Mouse (Mus musculus) hindbrain, embryonic 14.5 days (tissue): ENCODE data around the gene Slc8b1. TPM values are rescaled to one million over a fixed set of nuclear protein-coding genes. Genes with fewer than 3 reads are reported as not detected.

Source experiments
- ATAC-seq: fragments of 200-750 bp; cut with Nextera tagmentation; 2 replicates; pipeline ENCODE4 v1.8.0; 2017; ENCODE audit warnings: moderate number of reproducible peaks, mild to moderate bottlenecking, moderate TSS enrichment, moderate library complexity; ENCODE audit not compliant: low FRiP score
- DNase-seq: peaks from one replicate; pipeline ENCODE4 v3.0.0-alpha.2; 2015; ENCODE audit warnings: low spot score
- H3K27ac ChIP-seq: fragments of 300-500 bp; sonication (generic); 2 replicates; pipeline ENCODE4 v1.5.1; 2014; ENCODE audit warnings: mild to moderate bottlenecking, moderate library complexity
- H3K27me3 ChIP-seq: fragments of 300-500 bp; sonication (generic); 2 replicates; pipeline ENCODE4 v1.6.1; 2014; ENCODE audit warnings: mild to moderate bottlenecking, low read length, mixed read lengths; ENCODE audit not compliant: control insufficient read depth, insufficient read depth
- H3K36me3 ChIP-seq: fragments of 300-500 bp; sonication (generic); replicated peaks from 2 replicates; pipeline ENCODE4 v1.6.1; 2014; ENCODE audit not compliant: control insufficient read depth, insufficient read depth
- H3K4me1 ChIP-seq: fragments of 300-500 bp; sonication (generic); replicated peaks from 2 replicates; pipeline ENCODE4 v1.6.1; 2014; ENCODE audit warnings: antibody characterized with exemption, low read length, mixed read lengths; ENCODE audit not compliant: control insufficient read depth, insufficient read depth
- H3K4me2 ChIP-seq: fragments of 300-500 bp; sonication (generic); replicated peaks from 2 replicates; pipeline ENCODE4 v1.6.1; 2014; ENCODE audit warnings: mild to moderate bottlenecking, moderate library complexity
- H3K4me3 ChIP-seq: fragments of 300-500 bp; sonication (generic); replicated peaks from 2 replicates; pipeline ENCODE4 v1.5.1; 2014; ENCODE audit warnings: mild to moderate bottlenecking, low read length
- H3K9ac ChIP-seq: fragments of 300-500 bp; sonication (generic); 2 replicates; pipeline ENCODE4 v1.6.1; 2014
- H3K9me3 ChIP-seq: fragments of 300-500 bp; sonication (generic); 2 replicates; pipeline ENCODE4 v1.6.1; 2016; ENCODE audit warnings: low read length; ENCODE audit not compliant: control insufficient read depth
- WGBS: fragments of 180-500 bp; shearing (Covaris S2); extraction: QIAGEN DNeasy Blood & Tissue Kit; methylation state at CpG from one replicate; pipeline ENCODE4 v1.1.7; 2014; 5-methylcytosine and 5-hydroxymethylcytosine counted together
- polyA plus RNA-seq: library from polyadenylated mRNA; unstranded; fragments of >200 nt; fragmentation: Nextera tagmentation; extraction: Ambion mirVana; gene quantifications from 2 replicates; pipeline ENCODE4 v1.2.1, GENCODE M21; 2014

The Slc8b1 gene
- polyA plus RNA-seq, 1 experiment from 2014 or later = 1.3 TPM

DNA sequence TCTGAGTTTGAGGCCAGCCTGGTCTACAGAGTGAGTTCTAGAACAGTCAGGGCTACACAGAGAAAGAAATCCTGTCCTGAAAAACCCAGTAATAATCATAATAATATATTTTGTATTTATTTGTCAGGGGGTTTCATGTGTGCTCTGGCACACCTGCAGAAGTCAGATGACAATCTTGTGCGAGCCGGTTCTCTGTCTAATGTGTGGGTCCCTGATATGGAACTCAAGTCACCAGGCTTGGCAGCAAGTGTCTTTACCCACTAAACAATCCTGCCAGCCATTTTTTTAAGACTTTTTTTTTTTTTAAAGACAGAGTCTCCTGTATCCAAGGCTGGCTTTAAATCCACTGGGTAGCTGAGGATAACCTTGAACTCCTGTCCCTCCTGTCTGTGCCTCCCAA is 37.6 kb upstream of the Slc8b1 start:
- H3K4me3 ChIP-seq = no peak overlapping the region
- ATAC-seq = no peak
- H3K4me1 ChIP-seq = no peaks in the 10 kb centered on the region
- H3K27me3 ChIP-seq = no peaks in the 10 kb centered on the region
- no peak for DNase-seq
- no peaks in the 10 kb centered on the region for H3K9me3 ChIP-seq
- H3K27ac ChIP-seq = no peak overlapping the region
- 96% methylated on average over 2 of the region's 2 CpGs for WGBS
- no peaks in the 10 kb centered on the region for H3K36me3 ChIP-seq
- no peak overlapping the region for H3K4me2 ChIP-seq
- H3K9ac ChIP-seq = no peak overlapping the region

DNA sequence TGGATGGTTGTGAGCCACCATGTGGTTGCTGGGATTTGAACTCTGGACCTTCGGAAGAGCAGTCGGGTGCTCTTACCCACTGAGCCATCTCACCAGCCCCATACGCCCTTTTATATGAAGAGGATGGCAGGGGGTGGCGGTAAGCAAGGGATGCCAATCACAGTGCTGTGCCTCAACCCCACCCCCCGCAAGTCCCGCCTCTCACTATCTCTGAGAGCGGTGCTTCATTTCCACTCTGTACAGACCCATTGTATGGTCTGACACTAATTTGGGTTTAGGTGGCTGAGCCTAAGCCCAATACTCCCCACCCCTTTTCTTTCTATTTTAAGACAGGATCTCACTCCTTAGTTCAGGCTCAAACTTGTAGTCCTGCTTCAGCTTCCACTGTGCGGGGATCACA is 35.1 kb upstream of the Slc8b1 start:
- H3K36me3 ChIP-seq = no peaks in the 10 kb centered on the region
- H3K4me2 ChIP-seq = no peak overlapping the region
- DNase-seq (no peak), ATAC-seq (no peak)
- no peaks in the 10 kb centered on the region for H3K27me3 ChIP-seq
- no peaks in the 10 kb centered on the region for H3K9me3 ChIP-seq
- H3K4me1 ChIP-seq = no peaks in the 10 kb centered on the region
- no peak overlapping the region for H3K4me3 ChIP-seq
- 51% methylated on average over 8 of the region's 8 CpGs for WGBS
- no peak overlapping the region for H3K9ac ChIP-seq
- no peak overlapping the region for H3K27ac ChIP-seq

DNA sequence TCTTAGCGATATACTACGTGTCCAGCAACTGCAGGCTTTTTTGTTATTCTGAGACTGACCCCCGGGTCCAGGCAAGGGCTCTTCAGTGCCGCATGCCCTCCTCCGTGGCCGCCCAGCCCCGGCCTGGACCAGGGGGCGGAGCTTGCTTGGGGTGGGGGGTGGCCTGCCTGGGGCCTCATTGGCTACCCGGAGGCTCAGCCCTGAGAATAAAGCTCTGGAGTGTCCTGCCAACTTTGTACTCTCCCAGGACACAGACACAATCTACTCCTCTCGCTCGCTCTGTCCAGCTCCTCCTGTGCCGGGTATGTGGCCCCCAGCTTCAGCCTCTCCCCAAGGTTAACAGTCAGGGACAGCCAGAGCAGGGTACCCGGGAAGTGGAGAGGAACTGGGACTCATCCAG is 34.7 kb upstream of the Slc8b1 start, which contains the start of gene Sds:
Sds (plus strand) TSS at position 231 of the 400 bp plus-strand sequence.
- no peaks in the 10 kb centered on the region for H3K27me3 ChIP-seq
- 18% methylated on average over 13 of the region's 13 CpGs for WGBS
- no peak within 1 kb of the TSS for H3K4me3 ChIP-seq
- no peaks in the 10 kb centered on the region for H3K9me3 ChIP-seq
- ATAC-seq (no peak), DNase-seq (no peak)
- no peaks in the 10 kb centered on the region for H3K36me3 ChIP-seq
- H3K4me2 ChIP-seq = no peak within 1 kb of the TSS
- H3K9ac ChIP-seq = no peak within 1 kb of the TSS
- no peaks in the 10 kb centered on the region for H3K4me1 ChIP-seq
- no peak within 1 kb of the TSS for H3K27ac ChIP-seq

DNA sequence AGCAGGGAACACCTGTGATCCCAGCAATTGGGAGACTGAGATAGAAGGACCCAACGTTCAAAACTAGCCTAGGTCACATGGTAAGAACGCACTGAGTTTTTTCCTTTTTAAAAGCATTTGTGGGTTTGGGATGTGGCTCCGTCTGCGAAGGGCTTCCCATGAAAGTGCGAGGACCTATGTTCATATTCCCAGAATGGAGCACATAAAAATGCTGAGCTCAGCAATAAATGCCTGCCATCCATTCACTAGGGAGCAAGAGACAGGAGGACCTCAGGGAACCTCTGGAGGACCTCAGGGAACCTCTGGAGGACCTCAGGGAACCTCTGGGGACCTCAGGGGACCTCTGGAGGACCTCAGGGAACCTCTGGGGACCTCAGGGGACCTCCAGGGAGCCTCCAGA is 33.0 kb upstream of the Slc8b1 start:
- H3K9me3 ChIP-seq = no peaks in the 10 kb centered on the region
- DNase-seq (no peak), ATAC-seq (no peak)
- H3K36me3 ChIP-seq = no peaks in the 10 kb centered on the region
- H3K9ac ChIP-seq = no peak overlapping the region
- 92% methylated on average over 5 of the region's 5 CpGs for WGBS
- H3K4me1 ChIP-seq = no peaks in the 10 kb centered on the region
- no peaks in the 10 kb centered on the region for H3K27me3 ChIP-seq
- H3K4me3 ChIP-seq = no peak overlapping the region
- H3K27ac ChIP-seq = no peak overlapping the region
- H3K4me2 ChIP-seq = no peak overlapping the region

DNA sequence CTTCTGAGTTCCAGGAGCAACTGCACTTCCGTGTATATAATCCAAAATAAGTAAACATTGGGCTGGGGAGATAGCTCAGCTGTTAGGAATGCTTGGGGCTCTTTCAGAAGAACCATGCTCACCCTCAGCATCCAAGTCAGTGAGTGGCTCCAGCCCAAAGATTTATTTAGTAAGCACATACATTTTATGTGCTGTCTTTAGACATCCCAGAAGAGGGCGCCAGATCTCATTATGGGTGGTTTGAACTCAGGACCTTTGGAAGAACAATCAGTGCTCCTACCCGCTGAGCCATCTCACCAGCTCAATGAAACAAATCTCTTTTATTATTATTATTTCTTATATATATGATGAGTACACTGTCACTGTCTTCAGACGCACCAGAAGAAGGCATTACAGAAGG is 31.4 kb upstream of the Slc8b1 start:
- 70% methylated on average over 4 of the region's 4 CpGs for WGBS
- Histone ChIP-seq H3K36me3 (no peaks in the 10 kb centered on the region), H3K4me1 (no peaks in the 10 kb centered on the region), H3K27ac (no peak overlapping the region), H3K27me3 (no peaks in the 10 kb centered on the region), H3K9ac (no peak overlapping the region), H3K9me3 (no peaks in the 10 kb centered on the region), H3K4me3 (no peak overlapping the region), H3K4me2 (no peak overlapping the region)
- DNase-seq = no peak
- ATAC-seq = no peak

DNA sequence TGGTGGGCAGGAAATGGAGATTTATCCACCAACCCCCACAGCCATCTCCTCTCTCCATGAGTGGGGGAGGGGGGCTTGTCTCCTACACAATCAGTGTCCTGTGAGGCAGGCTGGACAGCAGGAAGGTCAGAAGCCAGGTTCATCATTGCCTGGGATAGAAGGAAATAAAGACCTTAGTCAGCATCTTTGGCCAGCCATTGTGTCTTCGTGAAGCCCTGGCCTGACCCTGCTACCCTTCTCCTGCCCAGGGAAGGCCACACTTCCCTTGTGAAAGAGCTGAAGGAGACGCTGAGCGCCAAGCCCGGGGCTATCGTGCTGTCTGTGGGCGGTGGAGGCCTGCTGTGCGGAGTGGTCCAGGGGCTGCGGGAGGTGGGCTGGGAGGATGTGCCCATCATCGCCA is 29.8 kb upstream of the Slc8b1 start:
- no peak for ATAC-seq
- Histone ChIP-seq H3K27ac (no peak overlapping the region), H3K36me3 (peaks cover 16% of the 10 kb centered on the region), H3K27me3 (no peaks in the 10 kb centered on the region), H3K9me3 (no peaks in the 10 kb centered on the region), H3K4me2 (no peak overlapping the region), H3K4me1 (no peaks in the 10 kb centered on the region), H3K4me3 (no peak overlapping the region), H3K9ac (no peak overlapping the region)
- 55% methylated on average over 9 of the region's 9 CpGs for WGBS
- DNase-seq = no peak

DNA sequence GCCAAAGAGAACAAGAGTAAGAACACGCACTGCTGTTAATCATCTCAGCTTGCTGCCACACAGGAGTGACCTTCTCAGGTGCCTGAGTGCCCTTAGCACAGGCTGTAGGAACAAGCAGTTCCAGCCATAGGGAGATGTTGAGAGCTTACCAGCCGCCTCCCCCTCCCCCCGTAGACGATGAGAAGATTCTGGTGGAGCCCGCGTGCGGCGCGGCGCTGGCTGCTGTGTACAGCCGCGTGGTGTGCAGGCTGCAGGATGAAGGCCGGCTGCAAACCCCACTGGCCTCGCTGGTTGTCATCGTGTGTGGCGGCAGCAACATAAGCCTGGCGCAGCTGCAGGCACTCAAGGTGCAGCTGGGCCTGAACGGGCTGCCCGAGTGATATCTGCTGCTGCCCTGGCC is 27.6 kb upstream of the Slc8b1 start:
- DNase-seq = no peak
- Histone ChIP-seq H3K4me3 (no peak overlapping the region), H3K9ac (no peak overlapping the region), H3K4me1 (no peaks in the 10 kb centered on the region), H3K27me3 (no peaks in the 10 kb centered on the region), H3K9me3 (no peaks in the 10 kb centered on the region), H3K4me2 (no peak overlapping the region), H3K36me3 (peaks cover 36% of the 10 kb centered on the region), H3K27ac (no peak overlapping the region)
- no peak for ATAC-seq
- WGBS = 80% methylated on average over 16 of the region's 19 CpGs

DNA sequence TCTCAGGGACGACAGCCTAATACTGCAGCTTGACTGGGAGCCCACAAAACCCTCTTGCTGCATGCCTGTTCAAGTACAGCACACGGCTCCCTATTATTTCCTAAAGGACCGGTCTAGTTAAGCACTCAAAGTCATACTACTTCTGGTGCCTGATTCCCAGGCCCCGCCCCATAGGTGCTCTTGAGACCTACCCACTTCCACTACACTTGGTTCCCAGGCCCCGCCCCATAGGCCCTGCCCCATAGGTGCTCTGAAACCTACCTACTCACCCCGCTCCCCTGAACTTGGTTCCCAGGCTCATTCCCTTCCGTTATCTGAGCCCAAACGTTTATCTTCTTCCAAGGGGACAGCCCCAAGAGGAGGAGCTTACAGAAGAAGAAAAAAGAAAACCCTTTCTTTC is 23.1 kb upstream of the Slc8b1 start:
- Histone ChIP-seq H3K27me3 (no peaks in the 10 kb centered on the region), H3K4me3 (no peak overlapping the region), H3K9me3 (no peaks in the 10 kb centered on the region), H3K9ac (no peak overlapping the region), H3K27ac (no peak overlapping the region), H3K36me3 (peaks cover 47% of the 10 kb centered on the region), H3K4me1 (no peaks in the 10 kb centered on the region), H3K4me2 (no peak overlapping the region)
- DNase-seq = no peak
- 88% methylated on average over 8 of the region's 8 CpGs for WGBS
- ATAC-seq = no peak

DNA sequence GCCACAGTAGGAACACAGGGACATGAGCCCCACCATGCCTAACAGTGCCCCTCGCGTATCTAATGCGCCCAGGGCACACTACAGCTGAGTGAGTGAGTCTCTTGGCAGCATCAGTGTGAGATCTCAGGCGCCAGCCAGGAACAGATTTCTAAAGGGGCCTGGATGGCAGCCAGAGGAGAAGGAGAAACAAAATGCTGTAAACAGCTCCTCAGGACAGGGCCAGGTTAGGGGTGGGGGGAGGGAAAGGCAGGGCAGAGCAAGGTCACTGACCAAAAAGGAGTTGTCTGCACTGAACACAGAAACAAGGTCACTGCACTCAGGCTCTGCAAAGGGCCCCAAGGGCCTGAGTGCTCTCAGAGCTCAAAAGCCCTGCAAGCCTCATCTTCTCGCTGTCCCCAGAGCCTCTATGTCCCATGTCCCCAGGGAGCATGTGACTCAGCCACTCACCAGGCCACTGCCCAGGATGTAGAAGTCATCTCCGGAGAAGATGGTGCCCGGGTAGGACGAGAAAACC is 20.2 kb upstream of the Slc8b1 start:
- Histone ChIP-seq H3K4me3 (no peak overlapping the region), H3K27ac (no peak overlapping the region), H3K4me1 (no peaks in the 10 kb centered on the region), H3K9me3 (no peaks in the 10 kb centered on the region), H3K27me3 (no peaks in the 10 kb centered on the region), H3K9ac (no peak overlapping the region), H3K36me3 (peaks cover 37% of the 10 kb centered on the region), H3K4me2 (no peak overlapping the region)
- WGBS = 63% methylated on average over 8 of the region's 8 CpGs
- ATAC-seq (peak; percentile 38; the same call in 1 of the 2 replicates), DNase-seq (peak; percentile 47)

DNA sequence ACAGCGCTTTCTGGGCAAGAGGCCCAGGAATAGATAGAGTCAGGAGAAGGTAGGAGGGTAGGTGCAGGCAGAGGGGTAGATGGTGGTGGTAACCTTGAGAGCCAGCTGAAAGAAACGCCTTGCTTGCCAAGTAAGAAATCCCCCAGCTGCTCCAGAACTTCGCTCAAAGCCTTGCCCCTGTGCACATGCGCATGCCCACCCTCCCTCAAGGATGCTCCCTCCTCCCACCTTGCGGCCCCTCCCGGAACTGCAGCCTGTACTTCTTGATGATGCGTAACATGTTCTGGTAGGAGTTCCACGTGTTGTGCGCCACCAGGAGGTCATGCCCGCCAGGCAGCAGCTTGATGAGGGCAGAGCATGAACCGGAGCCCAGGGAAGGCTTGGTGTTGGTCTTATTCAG is 18.5 kb upstream of the Slc8b1 start:
- Histone ChIP-seq H3K36me3 (peaks cover 20% of the 10 kb centered on the region; the same call in 1 of the 2 replicates), H3K27ac (no peak overlapping the region), H3K4me2 (no peak overlapping the region), H3K9ac (no peak overlapping the region), H3K27me3 (no peaks in the 10 kb centered on the region), H3K4me3 (no peak overlapping the region), H3K9me3 (no peaks in the 10 kb centered on the region), H3K4me1 (no peaks in the 10 kb centered on the region)
- ATAC-seq (no peak), DNase-seq (peak; percentile 49)
- WGBS = 61% methylated on average over 11 of the region's 11 CpGs
